Mouse (Mus musculus) gastrocnemius, postnatal 10 days (tissue): ENCODE measurements around the gene Fkbp7. TPM values are rescaled to one million over a fixed set of nuclear protein-coding genes. Genes with fewer than 3 reads are reported as not detected.
"Not testable (repeated sequence)": the region's sequence is repeated elsewhere in the genome, so short reads cannot be mapped to it uniquely, and the experiment has no call there.

Experiments used
- DNase-seq: peaks from one replicate; pipeline ENCODE4 v3.0.0; 2021; ENCODE audit warnings: mixed read lengths
- total RNA-seq, 2 experiments: library from RNA; stranded (reverse); gene quantifications; 2 replicates each; pipeline ENCODE4 v1.2.3; 2021

Fkbp7 gene
- total RNA-seq, 2 experiments from 2014 or later, result 26.9 to 40.5 TPM

DNA sequence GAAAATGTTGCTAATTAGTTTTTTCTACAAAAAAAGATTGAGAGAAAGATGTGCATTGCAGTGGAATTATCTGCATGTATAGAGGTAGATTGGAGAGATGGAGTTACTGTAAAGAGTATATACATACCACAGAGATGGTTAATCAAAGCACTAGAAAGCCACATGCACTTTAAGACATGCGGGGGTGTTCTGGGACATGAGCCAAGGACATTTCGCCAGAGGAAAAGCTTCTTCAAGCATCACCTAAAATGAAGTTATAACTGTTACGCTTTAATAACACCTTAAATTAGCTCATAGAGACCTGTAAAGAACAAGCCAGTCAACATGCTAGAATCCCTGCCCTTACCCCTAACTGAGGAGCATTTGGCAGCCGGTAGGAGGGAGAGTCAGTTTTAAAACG, 5.7 kb downstream of the Fkbp7 start:
- DNase-seq, result no peak

DNA sequence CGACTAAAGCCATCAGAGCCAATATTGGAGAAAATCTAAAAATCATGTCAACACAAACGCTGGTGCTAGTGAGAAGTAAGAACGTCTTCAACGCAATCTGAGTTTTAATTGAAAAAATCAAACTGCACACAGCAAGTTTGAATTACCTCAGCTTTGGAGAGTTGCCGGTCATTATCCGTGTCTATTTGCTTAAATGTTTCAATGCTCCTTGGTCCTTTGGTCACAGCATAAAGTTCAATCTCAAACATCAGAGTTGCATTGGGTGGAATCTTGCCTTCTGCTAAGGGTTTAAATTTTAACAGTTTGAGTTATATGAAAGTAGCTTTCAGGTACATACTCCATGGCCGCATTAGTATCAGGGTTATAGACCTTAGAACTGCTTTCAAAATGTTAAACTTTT, 7.4 kb downstream of the Fkbp7 start:
- no peak for DNase-seq

DNA sequence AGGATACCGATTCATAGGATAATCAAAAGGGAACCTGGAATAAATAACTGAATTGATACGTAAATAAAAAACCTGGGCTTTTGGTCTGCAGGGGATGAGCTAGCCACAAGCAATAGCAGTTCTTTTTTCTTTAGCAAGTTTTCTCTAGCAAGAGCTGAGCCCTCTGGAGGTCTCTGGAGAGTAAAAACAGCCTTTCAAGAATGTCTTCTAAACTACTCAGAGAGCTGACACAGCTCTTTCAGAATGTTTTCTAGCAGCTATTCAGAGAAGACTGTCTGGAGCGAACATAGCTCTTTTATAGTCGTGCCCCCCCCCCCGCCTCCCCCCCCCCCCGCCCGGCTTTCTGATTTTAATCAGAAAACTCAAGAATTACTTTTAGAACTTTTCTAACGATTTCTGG, 13.5 kb downstream of the Fkbp7 start:
- no peak for DNase-seq

DNA sequence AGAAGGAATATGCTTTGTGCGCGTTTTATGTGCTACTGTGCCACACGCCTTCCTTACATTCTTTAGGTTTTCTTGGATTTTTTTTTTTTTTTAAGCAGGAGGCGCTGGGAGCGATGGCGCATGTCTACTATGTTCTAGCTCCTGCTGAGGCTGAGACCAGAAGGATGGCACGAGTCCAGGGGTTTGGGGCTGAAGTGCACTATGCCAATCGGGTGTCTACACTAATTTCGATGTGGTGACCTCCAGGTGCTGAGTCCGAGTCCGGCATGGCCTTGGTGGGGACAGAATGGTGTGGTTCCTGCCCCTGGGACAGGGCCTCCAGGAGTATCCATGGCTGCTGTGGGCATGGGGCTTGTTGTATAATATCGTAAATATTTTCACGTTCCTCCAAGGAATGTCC, 14.4 kb downstream of the Fkbp7 start:
- DNase-seq, result no peak

DNA sequence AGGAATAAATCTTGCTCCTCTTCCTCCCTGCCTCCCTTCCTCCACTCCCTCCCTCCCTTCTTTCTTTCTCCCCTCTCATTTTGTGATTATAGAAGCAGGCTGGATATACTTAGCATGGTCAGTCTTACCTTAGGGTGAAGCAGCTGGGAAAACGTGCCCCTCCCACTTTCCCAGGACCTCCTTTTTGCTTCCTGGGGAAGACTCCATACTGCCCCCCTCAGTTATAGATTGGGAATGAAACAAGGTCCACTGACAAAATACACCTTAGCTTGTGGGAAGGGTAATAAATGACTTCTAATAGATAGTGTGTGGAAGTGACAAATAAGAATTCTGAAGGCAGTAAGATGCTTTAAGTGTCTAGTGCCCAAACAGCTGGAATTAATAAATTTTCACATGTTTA, 16.9 kb downstream of the Fkbp7 start:
- DNase-seq, result no peak

DNA sequence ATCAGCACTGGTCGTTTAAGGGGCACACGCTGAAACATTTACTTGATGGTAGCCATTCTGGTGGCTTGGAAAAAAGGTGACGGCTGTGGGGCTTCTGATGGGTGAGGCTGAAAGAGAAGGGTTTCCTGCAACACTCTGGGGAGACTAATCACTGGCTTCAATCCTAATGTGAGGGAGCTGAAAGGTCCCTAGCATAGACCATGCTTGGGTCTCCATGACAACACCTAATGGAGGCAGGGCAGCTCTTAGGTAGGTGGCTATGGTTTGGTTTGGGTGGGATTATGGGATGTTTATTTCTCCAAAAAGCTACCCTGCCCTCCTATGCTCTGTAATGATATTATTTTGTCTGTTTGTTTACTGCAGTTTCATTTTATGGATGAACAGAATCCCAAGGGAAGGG, 17.5 kb downstream of the Fkbp7 start:
- no peak for DNase-seq

DNA sequence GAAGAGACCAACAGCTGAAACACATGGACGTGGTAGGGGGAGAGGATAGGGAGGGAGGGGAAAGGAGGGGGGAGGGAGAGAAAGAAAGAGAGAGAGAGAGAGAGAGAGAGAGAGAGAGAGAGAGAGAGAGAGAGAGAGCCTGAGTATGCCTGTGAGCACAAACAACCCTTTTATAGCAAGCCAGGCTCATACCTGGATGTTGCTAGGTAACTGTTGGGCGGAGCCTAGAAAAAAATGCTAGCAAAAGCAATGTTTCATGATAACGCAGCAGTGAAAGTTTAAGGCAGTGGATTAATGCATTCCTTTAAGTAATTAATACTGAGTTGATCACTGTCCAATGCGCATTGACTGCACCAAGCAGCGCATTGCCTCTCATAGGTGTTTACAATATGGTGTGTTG, 18.3 kb downstream of the Fkbp7 start:
- no peak for DNase-seq

DNA sequence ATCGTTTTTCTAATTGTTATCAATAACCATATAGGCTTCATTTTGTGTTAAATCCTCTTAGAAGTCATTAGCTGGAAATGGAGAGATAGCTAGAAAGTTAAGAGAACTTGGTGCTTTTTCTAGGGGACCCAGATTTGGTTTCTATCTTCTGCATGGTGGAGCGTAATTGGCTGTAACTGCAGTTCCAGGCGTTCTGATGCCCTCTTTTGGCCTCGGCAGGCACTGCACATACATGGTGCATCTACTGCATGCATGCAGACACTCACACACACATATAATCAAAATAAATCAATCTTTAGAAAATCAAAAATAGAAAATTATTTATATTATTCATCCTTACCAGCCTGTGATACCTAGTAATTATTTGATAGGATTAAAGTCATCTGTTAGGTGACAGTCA, 19.8 kb downstream of the Fkbp7 start:
- DNase-seq, result no peak

DNA sequence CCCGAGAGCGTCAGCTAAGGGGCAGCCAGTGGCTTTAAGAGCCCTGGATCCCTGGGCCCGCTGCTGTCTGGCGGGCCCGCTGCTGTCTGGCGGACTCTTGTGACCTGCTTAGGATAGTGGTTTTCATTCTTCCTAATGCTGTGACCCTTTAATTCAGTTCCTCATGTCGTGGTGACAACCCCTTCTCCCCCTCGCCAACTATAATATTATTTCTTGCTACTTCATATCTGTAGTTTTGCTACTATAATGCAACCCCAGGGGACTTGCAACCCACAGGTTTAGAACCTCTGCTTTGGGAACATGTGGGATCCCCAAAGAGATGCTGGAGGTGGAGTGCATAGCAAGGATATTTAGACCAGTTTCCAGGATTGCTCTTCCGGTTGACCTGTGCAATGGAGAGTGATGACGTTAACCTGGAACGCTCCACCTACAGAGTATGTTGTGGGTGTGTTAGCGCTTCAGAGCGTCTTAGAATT, 24.2 kb downstream of the Fkbp7 start:
- peak; percentile 31 for DNase-seq

DNA sequence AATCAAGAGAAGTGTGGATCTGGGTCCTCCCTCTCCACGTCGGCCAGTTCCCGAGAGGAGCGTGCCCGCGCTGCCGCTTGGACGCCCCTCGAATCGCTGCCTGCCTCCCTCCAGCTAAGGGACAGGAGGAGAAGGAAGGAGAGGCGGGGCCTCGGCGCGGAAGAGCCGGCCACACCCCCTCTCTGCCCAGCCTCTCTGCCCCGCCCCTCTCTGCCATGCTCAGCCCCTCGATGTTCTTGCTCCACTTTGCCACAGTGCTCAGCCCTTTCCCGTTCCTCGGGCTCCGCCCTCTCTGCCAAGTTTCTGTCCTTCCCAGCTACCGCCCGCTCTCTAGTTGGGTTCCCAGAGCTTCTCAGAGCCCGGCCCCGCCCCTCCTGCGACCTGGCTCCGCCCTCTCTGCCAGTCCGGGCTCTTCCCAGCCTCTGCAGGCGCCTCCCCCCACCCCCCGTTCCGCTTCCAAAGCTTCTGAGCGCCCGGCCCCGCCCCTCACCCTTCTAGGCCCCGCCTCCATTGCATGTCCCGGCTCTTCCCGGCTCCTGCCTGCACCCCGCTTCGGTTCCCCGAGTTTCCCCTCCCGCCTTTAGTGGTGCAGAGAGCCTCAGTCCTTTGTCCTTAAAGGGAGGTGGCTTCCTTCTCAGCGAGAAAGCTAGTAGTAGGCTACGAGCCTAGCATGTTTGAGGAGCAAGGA, 24.9 kb downstream of the Fkbp7 start, which contains the start of the genes Prkra and Pjvk:
Prkra (minus strand) TSS at position 133 of the 688 bp plus-strand sequence.
Pjvk (plus strand) TSS at position 594 of the 688 bp plus-strand sequence.
- DNase-seq, result peak; percentile 99

DNA sequence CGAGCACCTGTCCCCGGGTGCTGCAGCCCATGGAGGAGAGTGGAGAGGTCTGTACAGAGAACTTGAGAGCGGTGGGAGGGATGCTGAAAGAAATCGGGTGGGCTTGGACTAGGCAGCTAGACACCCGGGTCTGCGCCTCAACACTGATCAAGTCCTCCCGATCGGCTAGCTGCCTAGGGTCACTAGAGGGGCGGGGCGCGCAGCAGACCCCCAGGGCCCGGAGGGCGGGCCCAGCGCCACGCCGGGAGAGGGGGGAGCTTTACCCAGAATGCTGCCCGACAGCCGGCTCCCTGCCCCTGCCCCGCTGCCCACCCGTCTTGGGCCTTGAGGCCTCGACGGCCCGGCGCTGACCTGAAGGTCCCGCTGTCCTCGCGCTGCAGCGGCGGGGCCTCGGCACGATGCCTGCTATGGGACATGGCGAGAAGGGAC, 25.5 kb downstream of the Fkbp7 start:
- no peak for DNase-seq

DNA sequence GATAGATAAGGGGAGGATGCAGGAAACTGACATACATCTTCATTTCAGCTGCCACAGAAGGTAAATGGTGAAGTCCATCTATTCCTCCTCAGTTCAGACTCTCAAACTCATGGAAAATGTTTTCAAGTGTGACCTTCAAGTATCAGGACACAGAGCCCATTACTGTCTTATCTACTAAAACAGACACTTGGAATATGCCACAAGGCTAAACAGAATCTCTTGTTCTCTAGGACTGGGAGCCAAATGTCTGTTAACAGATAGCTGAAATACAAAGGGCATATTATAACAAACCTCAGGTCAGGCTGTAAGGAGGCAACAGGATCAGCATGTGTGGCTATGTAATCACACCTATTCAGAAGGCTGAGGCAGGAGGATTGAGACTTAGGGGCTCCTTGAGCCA, 29.1 kb downstream of the Fkbp7 start:
- DNase-seq, result no peak

DNA sequence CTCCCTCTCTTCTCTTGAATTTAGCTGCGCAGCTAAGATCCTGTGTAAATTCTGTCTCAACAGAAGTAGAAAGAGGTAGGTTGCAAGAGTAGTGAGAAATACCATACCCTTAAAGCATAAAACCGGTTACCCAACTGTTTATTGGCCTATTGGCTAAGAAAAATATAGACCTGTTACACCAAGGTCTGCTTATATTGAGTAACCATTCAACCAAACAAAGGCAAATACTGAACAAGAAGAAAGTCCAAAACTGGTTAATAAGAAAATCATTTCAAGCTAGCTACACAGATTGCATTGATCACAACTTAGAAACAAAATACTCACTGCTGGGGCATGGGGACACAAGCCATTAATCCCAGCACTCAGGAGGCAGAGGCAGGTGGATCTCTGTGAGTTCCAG, 33.3 kb downstream of the Fkbp7 start:
- DNase-seq, result no peak

DNA sequence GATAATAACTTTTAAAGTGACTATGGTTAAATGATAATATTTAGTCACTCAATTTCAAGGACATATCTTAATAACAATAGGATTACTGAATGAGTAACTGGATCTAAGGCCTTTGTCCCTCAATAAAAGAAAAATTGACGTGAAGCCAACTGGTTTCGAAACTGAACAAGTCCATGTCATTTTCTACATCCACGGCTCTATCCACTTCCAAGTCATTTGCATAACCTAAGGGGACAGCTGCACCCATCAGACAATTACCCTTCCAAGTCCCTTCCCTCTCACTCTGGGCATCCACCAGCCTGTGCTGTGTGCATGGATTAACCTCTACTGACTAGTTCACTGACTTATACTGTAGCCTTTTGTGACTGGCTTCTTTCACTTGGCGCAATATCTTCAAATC, 41.3 kb downstream of the Fkbp7 start:
- DNase-seq, result no peak

DNA sequence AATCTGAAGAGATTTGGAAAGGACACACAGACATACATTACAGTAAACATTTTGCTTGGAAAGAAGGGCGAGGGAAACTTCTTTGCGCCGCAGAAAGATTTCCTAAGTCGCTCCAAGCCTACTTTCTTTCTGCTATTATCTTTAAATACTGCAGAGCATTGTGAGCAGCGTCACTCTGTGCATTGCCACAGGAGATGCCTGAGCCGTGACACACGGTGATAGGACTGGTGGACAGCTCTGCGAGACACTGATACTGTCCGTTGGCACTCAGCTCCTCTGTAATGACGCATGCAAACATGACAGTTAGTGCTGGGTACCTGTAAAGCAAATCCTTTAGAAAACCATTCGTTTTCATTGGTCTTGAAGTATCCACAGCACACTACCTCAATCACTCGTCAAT, 42.6 kb downstream of the Fkbp7 start:
- no peak for DNase-seq

DNA sequence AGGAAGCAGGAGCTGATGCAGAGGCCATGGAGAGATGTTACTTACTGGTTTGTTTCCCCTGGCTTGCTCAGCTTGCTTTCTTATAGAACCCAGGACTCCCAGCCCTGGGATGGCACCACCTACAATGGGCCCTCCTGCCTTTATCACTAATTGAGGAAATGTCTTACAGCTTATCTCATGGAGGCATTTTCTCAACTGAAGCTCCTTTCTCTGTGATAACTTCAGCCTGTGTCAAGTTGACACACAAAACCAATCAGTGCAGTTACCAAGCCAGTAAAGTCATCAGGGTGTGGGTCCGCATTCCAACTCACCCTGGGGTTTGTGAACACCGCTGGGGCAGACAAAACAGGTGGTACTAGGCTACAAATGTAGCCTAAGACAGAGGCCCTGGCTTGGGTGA, 50.6 kb downstream of the Fkbp7 start:
- not testable (repeated sequence) for DNase-seq

DNA sequence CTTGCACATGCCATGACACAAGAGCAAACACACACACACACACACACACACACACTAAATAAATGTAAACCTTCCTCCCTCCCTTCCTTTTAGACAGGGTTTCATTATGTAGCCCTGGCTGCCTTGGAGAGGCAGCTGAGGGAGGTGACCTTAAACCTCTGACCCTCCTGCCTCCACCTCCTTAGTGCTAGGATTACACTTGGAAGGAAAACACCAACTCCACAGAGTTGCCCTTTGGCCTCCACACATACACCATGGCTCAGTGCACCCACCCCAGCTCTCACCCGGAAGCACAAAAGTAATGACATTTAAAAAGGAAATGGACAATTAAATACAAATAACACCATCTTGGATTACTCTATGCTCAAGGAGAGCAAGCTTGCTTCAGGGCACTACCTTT, 51.2 kb downstream of the Fkbp7 start:
- DNase-seq, result no peak

DNA sequence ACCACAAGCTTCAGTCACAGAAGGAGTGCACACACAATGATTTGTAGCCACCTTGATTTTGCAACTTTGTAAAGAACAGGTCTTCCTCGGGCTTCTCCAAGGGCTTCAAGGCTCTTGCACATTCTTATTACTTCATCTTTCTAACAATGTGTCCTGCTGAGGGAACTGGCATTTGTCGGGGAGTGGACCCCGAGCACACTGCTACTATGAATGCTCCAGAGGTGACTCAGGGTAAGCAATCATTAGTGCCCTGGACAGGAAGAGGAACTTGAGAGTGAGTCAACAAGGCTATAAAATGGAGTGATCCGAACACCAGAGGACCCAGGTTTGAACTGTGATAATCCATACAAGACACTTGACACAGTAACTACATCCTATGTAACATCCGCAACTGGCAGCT, 52.7 kb downstream of the Fkbp7 start:
- no peak for DNase-seq

DNA sequence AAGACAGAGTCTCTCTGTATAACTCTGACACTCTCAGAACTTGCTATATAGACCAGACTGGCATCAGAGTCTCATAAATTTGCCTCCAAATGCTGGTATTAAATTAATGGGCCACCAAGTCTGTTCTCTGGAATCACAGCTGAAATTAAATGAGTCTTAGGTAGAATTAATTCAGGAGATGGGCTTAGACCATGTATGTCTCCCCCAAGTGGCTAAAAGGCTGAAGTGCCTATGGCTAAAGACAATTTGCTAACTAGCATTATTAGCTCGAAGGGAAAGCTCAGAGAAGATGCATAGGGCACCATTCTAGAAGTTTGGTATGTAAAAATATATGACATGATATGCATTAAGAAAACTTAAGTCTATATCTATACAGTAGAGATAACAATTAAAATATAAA, 54.8 kb downstream of the Fkbp7 start:
- DNase-seq, result peak; percentile 20

Other genes starting within 250 kb of the Fkbp7 start
- 10 to 100 TPM; 10.3 to 13.4 TPM for gene Prkra, start 25.1 kb downstream of the Fkbp7 start, total RNA-seq
- not detected for gene Pjvk, start 24.6 kb downstream of the Fkbp7 start, total RNA-seq
- gene Plekha3, start 2.2 kb upstream of the Fkbp7 start, total RNA-seq, result 1 to 10 TPM; 7.2 to 8.4 TPM